Mouse (Mus musculus) gastrocnemius, postnatal 4 days (tissue): Measurements from ENCODE around the gene Olfr1317. TPM values are rescaled to one million over a fixed set of nuclear protein-coding genes. Genes with fewer than 3 reads are reported as not detected.

Source experiments
- DNase-seq, 2 experiments: peaks; one replicate each; pipeline ENCODE4 v3.0.0; 2021 to 2022; ENCODE audit warnings: low spot score in 2 of 2, mixed read lengths in 2 of 2
- long read RNA-seq, 2 experiments: library from polyadenylated mRNA; stranded (forward); transcript quantifications; one replicate each; pipeline ENCODE4 v2.0.0; 2021
- total RNA-seq, 2 experiments: library from RNA; stranded (reverse); gene quantifications; 2 replicates each; pipeline ENCODE4 v1.2.3; 2021

The Olfr1317 gene
- not detected for total RNA-seq
- long read RNA-seq, experiment 1: 0 reads
- long read RNA-seq, experiment 2: 0 reads

GRCm38 (mm10) chr2:112140029-112140428 lies at the start of gene Olfr1317:
Gene Olfr1317 (plus strand): TSS chr2:112140329.
- no peak for DNase-seq

- DNase-seq: no peak
These were observed 43.4 kb upstream of the Olfr1317 start, which contains the start of gene Olfr1314 for GRCm38 (mm10) chr2:112096681-112097080. Gene Olfr1314 (minus strand): TSS chr2:112096781.

- no peak for DNase-seq
These were observed 24.8 kb upstream of the Olfr1317 start, which contains the start of gene Olfr1315-ps1 for GRCm38 (mm10) chr2:112115340-112115739. Gene Olfr1315-ps1 (minus strand): TSS chr2:112115440.

- DNase-seq: no peak
These were observed 5.3 kb upstream of the Olfr1317 start, which contains the start of gene Olfr1316 for GRCm38 (mm10) chr2:112134877-112135276. Gene Olfr1316 (minus strand): TSS chr2:112134977.

- no peak for DNase-seq
These were observed 13.8 kb downstream of the Olfr1317 start, which contains the start of gene Olfr1318 for GRCm38 (mm10) chr2:112153898-112154297. Gene Olfr1318 (plus strand): TSS chr2:112154198.

Other genes with a start within 250 kb of the Olfr1317 start
- gene Olfr1306, start 224.1 kb upstream of the Olfr1317 start, total RNA-seq: not detected
- gene Olfr1307, start 190.9 kb upstream of the Olfr1317 start, total RNA-seq: under 1 TPM in 1 of 2 experiments, not detected in 1; 0.03 TPM
- not detected for gene Olfr1308, start 175.4 kb upstream of the Olfr1317 start, total RNA-seq
- not detected for gene Olfr1309, start 150.0 kb upstream of the Olfr1317 start, total RNA-seq
- not detected for gene Olfr1310, start 127.6 kb upstream of the Olfr1317 start, total RNA-seq
- not detected for gene Olfr1311, start 115.9 kb upstream of the Olfr1317 start, total RNA-seq
- gene Olfr1312, start 90.1 kb upstream of the Olfr1317 start, total RNA-seq: not detected
- not detected for gene Olfr1313, start 62.5 kb upstream of the Olfr1317 start, total RNA-seq
- not detected for gene Olfr1314, start 43.5 kb upstream of the Olfr1317 start, total RNA-seq
- not detected for gene Olfr1315-ps1, start 24.9 kb upstream of the Olfr1317 start, total RNA-seq
- not detected for gene Olfr1316, start 5.4 kb upstream of the Olfr1317 start, total RNA-seq
- gene Olfr1318, start 13.9 kb downstream of the Olfr1317 start, total RNA-seq: not detected
- gene Lpcat4, start 99.1 kb downstream of the Olfr1317 start, total RNA-seq: 1 to 10 TPM; 5.0 to 5.5 TPM
- not detected for gene Nutm1, start 119.0 kb downstream of the Olfr1317 start, total RNA-seq
- 10 to 100 TPM; 51.2 to 52.0 TPM for gene Nop10, start 121.6 kb downstream of the Olfr1317 start, total RNA-seq
- 10 to 100 TPM; 41.1 to 50.6 TPM for gene Slc12a6, start 125.5 kb downstream of the Olfr1317 start, total RNA-seq
- gene Gm21985, start 126.0 kb downstream of the Olfr1317 start, total RNA-seq: not detected
- 10 to 100 TPM; 65.4 to 71.6 TPM for gene Emc4, start 227.7 kb downstream of the Olfr1317 start, total RNA-seq
- gene Katnbl1, start 238.9 kb downstream of the Olfr1317 start, total RNA-seq: 10 to 100 TPM; 14.7 to 15.5 TPM